Mouse (Mus musculus): Measurements from ENCODE around the gene Cldn10.

- TF ChIP-seq CTCF (IDR thresholded peaks at IDR 0.05; ENCODE audit: low read depth, low read length) (no peak), GATA1 (IDR thresholded peaks at IDR 0.05; ENCODE audit: borderline replicate concordance, low read length) (no peak), TAL1 (conservative IDR thresholded peaks at IDR 0.05; ENCODE audit: low read depth, low read length) (no peak)
Measured at GRCm38 (mm10) chr14:118895655-118896054, 107.9 kb downstream of the Cldn10 start.
